Comparison of ENCODE assay signal across 21 mouse cellular contexts in the genomic region with DNA sequence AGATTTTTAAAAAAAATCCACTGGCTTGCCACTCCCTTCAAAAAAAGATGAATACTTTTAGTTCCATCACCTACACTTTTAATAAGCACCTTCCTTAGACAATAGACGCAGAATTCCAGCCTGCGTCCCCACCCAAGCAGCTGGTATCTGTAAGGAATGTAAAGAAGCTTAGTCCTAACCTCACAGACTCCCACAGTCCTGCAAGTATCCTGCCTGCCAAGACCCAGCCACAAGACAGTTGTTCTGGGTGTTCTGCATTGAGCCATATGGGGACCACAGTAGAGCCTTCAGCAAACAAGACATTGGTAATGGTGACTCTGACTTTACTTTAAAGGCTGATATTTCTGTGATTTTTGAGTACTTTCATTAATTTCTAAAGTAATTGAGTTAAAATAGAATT. TPM values are rescaled to one million over a fixed set of nuclear protein-coding genes. Genes with fewer than 3 reads are reported as not detected.
DNase-seq lines count a peak whose midpoint lies in the region; TF ChIP-seq lines count a peak whose summit lies in the region.
"Had no signal": no experiment of that assay in that cellular context is flagged by ENCODE, and none has a peak within 500 bp of the region (broad histone marks: within the 10 kb centered on the region; RNA-seq: fewer than 3 reads in every experiment).

No protein-coding gene starts in this region.

- no peak overlapping the region for H3K27ac ChIP-seq in layer of hippocampus, adult 2 months

- H3K79me3 ChIP-seq in C2C12 (ENCODE audit: low read depth), result no peaks in the 10 kb centered on the region

- H3ac ChIP-seq in C2C12 (ENCODE audit: control insufficient read depth, insufficient read length, low read depth) (no peak overlapping the region), myocyte (ENCODE audit: control insufficient read depth, insufficient read length) (no peak overlapping the region)

- no peak for DNase-seq in layer of hippocampus, adult 2 months (ENCODE audit: low spot score in 2 of 2)
- no peak for DNase-seq in urinary bladder, postnatal 36 days (ENCODE audit: low spot score in 2 of 2)
- DNase-seq: adrenal gland, adult 2 months; adrenal gland, adult 8-10 months; adrenal gland, postnatal 10 days; adrenal gland, postnatal 14 days; adrenal gland, postnatal 25 days; adrenal gland, postnatal 36 days; B cell, adult 2 months; cerebellum, adult 11 months; cerebellum, adult 11-12 months; cerebellum, adult 18-20 months; cerebellum, adult 2 months had no signal

- TF ChIP-seq POLR2A in myocyte (IDR thresholded peaks at IDR 0.05; ENCODE audit: insufficient read length, low read depth), result no peak

- H3K36me3 ChIP-seq in C2C12 (ENCODE audit: control insufficient read depth, insufficient read depth), result no peaks in the 10 kb centered on the region
- H3K36me3 ChIP-seq in myocyte (ENCODE audit: control insufficient read depth, insufficient read depth), result no peaks in the 10 kb centered on the region
- H3K36me3 ChIP-seq: G1E had no signal

- H3K79me2 ChIP-seq in C2C12 (ENCODE audit: control insufficient read depth, insufficient read depth), result no peaks in the 10 kb centered on the region
- no peaks in the 10 kb centered on the region for H3K79me2 ChIP-seq in myocyte (ENCODE audit: control insufficient read depth, insufficient read depth)

- H3K4me3 ChIP-seq in C2C12 (ENCODE audit: insufficient read depth, poor library complexity, severe bottlenecking) (no peak overlapping the region), myocyte (no peak overlapping the region)
- no peak overlapping the region for H3K4me3 ChIP-seq in layer of hippocampus, adult 2 months

- no peak for TF ChIP-seq CTCF in C2C12 (IDR thresholded peaks at IDR 0.05; ENCODE audit: control insufficient read depth, insufficient read depth, insufficient read length)
- no peak for TF ChIP-seq CTCF in layer of hippocampus, adult 2 months (conservative IDR thresholded peaks at IDR 0.05)

- no peaks in the 10 kb centered on the region for H3K27me3 ChIP-seq in C2C12 (ENCODE audit: control insufficient read depth, insufficient read depth, insufficient read length)
- H3K27me3 ChIP-seq in myocyte (ENCODE audit: control insufficient read depth, insufficient read depth, insufficient read length), result no peaks in the 10 kb centered on the region
- H3K27me3 ChIP-seq: CH12.LX had no signal

- peak overlapping the region; percentile 22 for H3K4me2 ChIP-seq in myocyte (ENCODE audit: low read depth)

TF ChIP-seq in C2C12, 6 proteins besides CTCF, POLR2A, EP300 and RAD21:
- TF ChIP-seq MYOD1 (IDR thresholded peaks at IDR 0.05; ENCODE audit: control insufficient read depth, insufficient read length, low read depth), result peak; percentile 57
- no peak for TF ChIP-seq CEBPB (IDR thresholded peaks at IDR 0.05; ENCODE audit: low read depth)

TF ChIP-seq in myocyte, 11 proteins besides CTCF, POLR2A, EP300 and RAD21:
- no peak for TF ChIP-seq SRF (IDR thresholded peaks at IDR 0.05; ENCODE audit: control insufficient read depth, insufficient read length, low read depth)
- peak in 2 of 3 experiments; percentile 74 to 83 for TF ChIP-seq MYOD1 (IDR thresholded peaks at IDR 0.05; ENCODE audit: control insufficient read depth in 1 of 3, insufficient read length in 2 of 3, low read depth in 2 of 3)
- TF ChIP-seq MAX (IDR thresholded peaks at IDR 0.05; ENCODE audit: low read depth), result no peak
- peak; percentile 35 to 92 (median 90) for TF ChIP-seq MYOG (IDR thresholded peaks at IDR 0.05; ENCODE audit: control insufficient read depth in 1 of 3, insufficient read depth in 1 of 3, insufficient read length in 2 of 3, low read depth in 2 of 3)
- no peak for TF ChIP-seq POLR2AphosphoS2 (IDR thresholded peaks at IDR 0.05; ENCODE audit: insufficient read length, low read depth)
- no peak for TF ChIP-seq CEBPB (IDR thresholded peaks at IDR 0.05; ENCODE audit: insufficient read depth, poor library complexity, severe bottlenecking)
- TF ChIP-seq USF1 (IDR thresholded peaks at IDR 0.05; ENCODE audit: low read depth), result no peak
- TF ChIP-seq TCF12 (IDR thresholded peaks at IDR 0.05; ENCODE audit: insufficient read depth, poor library complexity, severe bottlenecking), result no peak

RNA-seq across cellular contexts. Expression of a gene that starts 22.2 kb away (rescaled TPM):
- polyA plus RNA-seq in C2C12 (2012; fragmentation: generic; extraction: Trizol) (not detected), myocyte (2012; fragmentation: generic; extraction: Trizol) (0.08 TPM)
- total RNA-seq in layer of hippocampus, adult 2 months (2021), result under 1 TPM; 0.10 TPM
- total RNA-seq: adrenal gland, adult 18-20 months; adrenal gland, adult 2 months; adrenal gland, adult 8-10 months; adrenal gland, postnatal 14 days; adrenal gland, postnatal 25 days; adrenal gland, postnatal 36 days; MEL had no signal
- polyA plus RNA-seq: adrenal gland, adult 2 months; CD4-positive, CD25-positive, alpha-beta regulatory T cell, adult 4 months; G1E; Patski had no signal
